Mouse (Mus musculus) macrophage (primary cell): Measurements from ENCODE around the gene Olfr51. TPM values are rescaled to one million over a fixed set of nuclear protein-coding genes. Genes with fewer than 3 reads are reported as not detected.
"Not testable (repeated sequence)": the region's sequence is repeated elsewhere in the genome, so short reads cannot be mapped to it uniquely, and the experiment has no call there.

Experiments used
- H3K27ac ChIP-seq: fragments of 350-480 bp; formaldehyde crosslinking; 2 replicates; pipeline ENCODE4 v1.9.0; 2021
- H3K36me3 ChIP-seq: fragments of 350-480 bp; formaldehyde crosslinking; 2 replicates; pipeline ENCODE4 v1.9.0; 2021; ENCODE audit errors: inconsistent target
- H3K4me3 ChIP-seq: fragments of 350-480 bp; formaldehyde crosslinking; 2 replicates; pipeline ENCODE4 v1.9.0; 2021; ENCODE audit errors: inconsistent target
- H3K79me2 ChIP-seq: fragments of 350-480 bp; formaldehyde crosslinking; 2 replicates; pipeline ENCODE4 v1.9.0; 2021; ENCODE audit errors: inconsistent target
- WGBS: methylation state at CpG from one replicate; pipeline ENCODE4 v1.1.7; 2026; ENCODE audit warnings: inconsistent platforms; ENCODE audit not compliant: missing documents; 5-methylcytosine and 5-hydroxymethylcytosine counted together
- polyA plus RNA-seq: library from polyadenylated mRNA; stranded (reverse); fragments of 250-400 nt; gene quantifications from 3 replicates; pipeline ENCODE4 v1.2.4, GENCODE M21; 2018; ENCODE audit warnings: inconsistent platforms

Olfr51 gene
- polyA plus RNA-seq, 1 experiment from 2014 or later, result not detected

DNA sequence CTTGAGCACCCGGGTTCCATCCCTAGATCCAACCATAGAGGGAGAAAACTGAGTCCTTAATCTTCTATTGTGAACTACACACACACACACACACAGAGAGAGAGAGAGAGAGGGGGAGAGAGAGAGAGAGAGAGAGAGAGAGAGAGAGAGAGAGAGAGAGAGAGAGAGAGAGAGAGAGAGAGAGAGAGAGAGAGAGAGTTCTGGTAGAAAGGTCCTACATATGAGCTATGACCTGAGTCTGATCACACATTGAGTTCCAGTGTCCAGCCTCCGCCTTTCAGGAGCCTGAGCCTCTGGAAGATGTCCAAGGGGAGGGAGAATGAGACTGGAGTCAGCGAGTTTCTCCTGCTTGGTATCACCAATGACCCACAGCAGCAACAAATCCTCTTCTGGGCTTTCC lies 44.4 kb downstream of the Olfr51 start, which contains the start of gene Olfr1375:
Gene Olfr1375 (plus strand): TSS at position 301 of the 400 bp plus-strand sequence.
- WGBS, result 86% methylated on average over 2 of the region's 3 CpGs

DNA sequence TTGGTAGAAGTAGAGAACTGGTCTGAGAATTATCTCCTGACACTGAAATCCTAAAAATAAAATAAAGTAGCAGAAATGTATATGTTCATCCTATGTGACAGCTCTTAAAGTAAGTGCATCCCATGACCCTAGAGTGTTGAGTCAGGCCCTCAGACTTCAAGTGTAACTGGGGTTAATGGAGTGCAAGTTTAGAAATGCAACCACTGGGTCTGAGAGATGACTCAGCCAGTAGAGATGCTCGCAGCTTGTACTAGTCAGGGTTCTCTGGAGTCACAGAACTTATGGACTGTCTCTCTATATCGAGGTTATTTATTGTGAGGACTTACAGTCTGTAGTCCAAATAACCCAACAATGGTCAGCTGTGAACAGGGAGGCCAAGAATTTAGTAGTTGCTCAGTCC lies 48.3 kb downstream of the Olfr51 start:
- WGBS, result 51% methylated on average over 2 of the region's 2 CpGs
- Histone ChIP-seq H3K79me2 (no peaks in the 10 kb centered on the region), H3K27ac (no peak overlapping the region)

More for the DNA sequence above, 44.4 kb downstream of the Olfr51 start, which contains the start of gene Olfr1375:
- H3K36me3 ChIP-seq, H3K27ac ChIP-seq, H3K4me3 ChIP-seq, H3K79me2 ChIP-seq: not testable (repeated sequence)

DNA sequence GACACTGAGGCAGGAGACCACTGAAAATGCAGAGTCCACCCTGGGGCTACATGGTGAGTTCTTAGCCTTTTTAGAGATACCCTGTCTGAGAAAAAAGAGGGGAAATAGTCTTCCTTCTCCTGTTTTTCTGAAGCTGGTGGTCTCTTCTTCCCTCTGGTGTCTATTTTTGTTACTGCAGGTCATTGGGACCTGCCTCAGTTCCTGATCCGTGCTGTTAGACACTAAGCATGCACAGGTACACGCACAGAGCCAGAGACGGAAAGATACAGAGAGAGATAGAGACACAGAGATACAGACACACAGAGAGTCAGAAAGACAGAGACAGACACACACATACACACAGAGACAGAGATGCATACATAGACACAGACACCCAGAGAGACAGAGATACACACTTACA lies 49.8 kb downstream of the Olfr51 start:
- 42% methylated on average over 3 of the region's 3 CpGs for WGBS
- no peaks in the 10 kb centered on the region for H3K36me3 ChIP-seq
- no peak overlapping the region for H3K27ac ChIP-seq
- no peaks in the 10 kb centered on the region for H3K79me2 ChIP-seq
- H3K4me3 ChIP-seq, result no peak overlapping the region

More for the DNA sequence above, 48.3 kb downstream of the Olfr51 start:
- no peaks in the 10 kb centered on the region for H3K36me3 ChIP-seq
- H3K4me3 ChIP-seq, result no peak overlapping the region

DNA sequence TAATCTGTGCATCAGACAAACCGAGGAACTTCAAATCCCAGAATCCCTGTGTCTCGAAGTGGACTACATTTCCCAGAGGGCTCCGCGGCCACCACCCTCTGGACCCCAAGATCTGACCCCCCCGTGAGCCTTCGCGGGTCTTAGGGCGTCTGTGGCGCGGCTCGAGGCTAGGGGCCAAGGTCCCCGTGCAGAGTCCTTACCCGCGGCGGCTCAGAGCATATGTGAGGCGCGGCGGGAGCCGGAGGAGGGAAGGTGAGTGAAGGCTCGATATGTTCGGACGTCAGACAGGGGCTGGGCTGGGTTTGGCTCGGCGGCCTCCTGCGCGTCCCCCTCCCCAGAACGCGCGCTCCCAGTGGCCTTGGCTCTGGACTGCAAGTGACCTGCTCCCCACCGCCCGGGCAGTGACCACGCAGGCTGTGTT lies 55.8 kb downstream of the Olfr51 start, which contains the start of gene Zfp354a:
Gene Zfp354a (plus strand): TSS at position 107 of the 421 bp plus-strand sequence.
- Histone ChIP-seq H3K4me3 (no peak within 1 kb of the TSS), H3K79me2 (no peaks in the 10 kb centered on the region), H3K36me3 (no peaks in the 10 kb centered on the region), H3K27ac (no peak within 1 kb of the TSS)
- 2% methylated on average over 32 of the region's 32 CpGs for WGBS

Other genes starting within 250 kb of the Olfr51 start
- gene Zfp354c, start 175.9 kb upstream of the Olfr51 start, polyA plus RNA-seq, result 0.09 to 0.16 TPM in 2 of 3 replicates, not detected in the other
- not detected in 3 replicates for gene Zfp879, start 162.0 kb upstream of the Olfr51 start, polyA plus RNA-seq
- not detected in 3 replicates for gene Grm6, start 152.9 kb upstream of the Olfr51 start, polyA plus RNA-seq
- not detected in 3 replicates for gene Zfp454, start 115.9 kb upstream of the Olfr51 start, polyA plus RNA-seq
- gene Zfp2, start 87.4 kb upstream of the Olfr51 start, polyA plus RNA-seq, result 0.23 to 0.42 TPM (median 0.36 TPM) in 3 replicates
- not detected in 3 replicates for gene Zfp354b, start 72.0 kb upstream of the Olfr51 start, polyA plus RNA-seq
- not detected in 3 replicates for gene 4933414I15Rik, start 59.8 kb upstream of the Olfr51 start, polyA plus RNA-seq
- not detected in 3 replicates for gene Prop1, start 49.8 kb upstream of the Olfr51 start, polyA plus RNA-seq
- not detected in 3 replicates for gene Olfr1378, start 37.1 kb upstream of the Olfr51 start, polyA plus RNA-seq
- gene Olfr1377, start 21.6 kb upstream of the Olfr51 start, polyA plus RNA-seq, result not detected in 3 replicates
- gene Olfr54, start 10.6 kb downstream of the Olfr51 start, polyA plus RNA-seq, result not detected in 3 replicates
- not detected in 3 replicates for gene Olfr1375, start 44.5 kb downstream of the Olfr51 start, polyA plus RNA-seq
- gene Zfp354a, start 55.7 kb downstream of the Olfr51 start, polyA plus RNA-seq, result 0.07 TPM in 1 of 3 replicates, not detected in the others
- gene Gm12569, start 216.9 kb downstream of the Olfr51 start, polyA plus RNA-seq, result not detected in 3 replicates